Mouse (Mus musculus) forebrain, embryonic 12.5 days (tissue): ENCODE results near the gene Olfr432. TPM values are rescaled to one million over a fixed set of nuclear protein-coding genes. Genes with fewer than 3 reads are reported as not detected.
"Not testable (repeated sequence)": the region's sequence is repeated elsewhere in the genome, so short reads cannot be mapped to it uniquely, and the experiment has no call there.

Source experiments
- ATAC-seq: fragments of 200-750 bp; cut with Nextera tagmentation; 2 replicates; pipeline ENCODE4 v1.8.0; 2017; ENCODE audit warnings: moderate TSS enrichment; ENCODE audit not compliant: low FRiP score
- H3K27ac ChIP-seq: fragments of 300-500 bp; sonication (generic); 2 replicates; pipeline ENCODE4 v1.5.1; 2016; ENCODE audit warnings: mild to moderate bottlenecking
- H3K27me3 ChIP-seq: fragments of 300-500 bp; sonication (generic); 2 replicates; pipeline ENCODE4 v1.6.1; 2016; ENCODE audit warnings: mild to moderate bottlenecking
- H3K36me3 ChIP-seq: fragments of 300-500 bp; sonication (generic); replicated peaks from 2 replicates; pipeline ENCODE4 v1.6.1; 2016; ENCODE audit warnings: mild to moderate bottlenecking
- H3K4me1 ChIP-seq: fragments of 300-500 bp; sonication (generic); 2 replicates; pipeline ENCODE4 v1.6.1; 2016
- H3K4me2 ChIP-seq: fragments of 300-500 bp; sonication (generic); 2 replicates; pipeline ENCODE4 v1.6.1; 2016; ENCODE audit warnings: mild to moderate bottlenecking, moderate library complexity
- H3K4me3 ChIP-seq: fragments of 300-500 bp; sonication (generic); replicated peaks from 2 replicates; pipeline ENCODE4 v1.5.1; 2016; ENCODE audit warnings: mild to moderate bottlenecking
- H3K9ac ChIP-seq: fragments of 300-500 bp; sonication (generic); 2 replicates; pipeline ENCODE4 v1.6.1; 2016; ENCODE audit warnings: mild to moderate bottlenecking
- H3K9me3 ChIP-seq: fragments of 300-500 bp; sonication (generic); 2 replicates; pipeline ENCODE4 v1.6.1; 2016
- WGBS: fragments of 180-500 bp; shearing (Covaris S2); methylation state at CpG from one replicate; pipeline ENCODE4 v1.1.7; 2016; 5-methylcytosine and 5-hydroxymethylcytosine counted together
- polyA plus RNA-seq: library from polyadenylated mRNA; unstranded; fragments of >200 nt; fragmentation: Nextera tagmentation; extraction: Ambion mirVana; gene quantifications from 2 replicates; pipeline ENCODE4 v1.2.1, GENCODE M21; 2016

Olfr432 gene
- polyA plus RNA-seq: not detected in 2 replicates

DNA sequence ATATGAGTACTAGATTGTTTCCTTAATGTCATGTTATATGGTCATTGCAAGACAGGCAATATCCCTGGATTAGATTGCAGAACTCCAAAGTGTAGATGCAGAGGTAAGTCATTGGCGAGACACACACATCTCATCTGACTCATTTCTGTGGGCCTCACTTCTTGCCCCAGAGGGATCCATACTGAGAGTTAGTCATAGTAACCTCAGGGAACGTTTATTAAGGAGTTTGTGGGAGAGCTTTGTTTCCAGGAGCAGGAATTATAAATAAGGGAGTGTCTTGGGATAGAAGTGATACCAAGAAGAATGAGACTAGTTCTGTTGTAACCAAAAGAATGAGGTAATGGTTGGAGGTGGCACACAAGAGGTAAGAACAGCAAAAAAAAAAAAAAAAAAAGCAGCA is at the start of gene Olfr432:
Gene Olfr432, plus strand, starts transcription at position 313 of the 400 bp plus-strand sequence.
- H3K9me3 ChIP-seq: no peaks in the 10 kb centered on the region
- no peaks in the 10 kb centered on the region for H3K36me3 ChIP-seq
- no peaks in the 10 kb centered on the region for H3K27me3 ChIP-seq
- 81% methylated on average over 2 of the region's 2 CpGs for WGBS
- H3K4me2 ChIP-seq: no peak within 1 kb of the TSS
- H3K4me1 ChIP-seq: no peaks in the 10 kb centered on the region
- no peak within 1 kb of the TSS for H3K4me3 ChIP-seq
- no peak within 1 kb of the TSS for H3K27ac ChIP-seq
- ATAC-seq: no peak
- H3K9ac ChIP-seq: no peak within 1 kb of the TSS

DNA sequence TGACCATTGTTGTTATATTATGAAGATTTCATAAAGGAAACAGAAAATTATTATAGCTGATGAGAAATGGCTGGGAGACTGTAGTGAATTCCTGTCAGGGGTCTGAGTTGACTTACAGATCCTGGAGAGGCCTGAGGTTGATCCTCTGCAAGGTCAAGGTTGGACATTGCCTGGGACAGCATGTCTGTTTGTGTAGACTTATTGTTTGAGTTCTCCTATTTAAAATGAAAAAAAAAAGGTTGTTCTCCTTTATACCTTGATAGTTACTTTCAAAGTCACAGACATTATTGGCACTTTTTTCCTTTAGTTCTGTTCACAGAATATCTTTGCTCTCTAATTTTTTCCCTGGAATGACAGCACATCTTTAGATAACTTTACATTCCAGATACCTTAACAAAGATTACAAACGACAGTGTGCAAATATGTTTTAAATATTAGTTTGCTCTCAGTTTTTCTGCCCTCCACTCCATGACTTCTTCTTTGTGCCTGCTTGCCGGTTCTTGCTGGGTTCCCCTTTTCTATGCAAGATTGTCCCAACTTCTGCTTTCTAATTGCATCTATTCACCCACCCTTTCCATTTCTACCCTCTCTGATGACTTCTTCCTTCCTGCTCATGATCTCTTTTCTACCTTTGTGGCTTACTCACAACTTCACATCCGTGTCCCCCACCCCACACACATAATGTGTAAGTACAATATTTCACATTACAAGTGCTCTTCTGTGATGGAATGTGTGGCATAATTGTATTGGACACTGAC is 44.5 kb upstream of the Olfr432 start:
- not testable (repeated sequence) for H3K27ac ChIP-seq, ATAC-seq
- 71% methylated on average over 2 of the region's 3 CpGs for WGBS

DNA sequence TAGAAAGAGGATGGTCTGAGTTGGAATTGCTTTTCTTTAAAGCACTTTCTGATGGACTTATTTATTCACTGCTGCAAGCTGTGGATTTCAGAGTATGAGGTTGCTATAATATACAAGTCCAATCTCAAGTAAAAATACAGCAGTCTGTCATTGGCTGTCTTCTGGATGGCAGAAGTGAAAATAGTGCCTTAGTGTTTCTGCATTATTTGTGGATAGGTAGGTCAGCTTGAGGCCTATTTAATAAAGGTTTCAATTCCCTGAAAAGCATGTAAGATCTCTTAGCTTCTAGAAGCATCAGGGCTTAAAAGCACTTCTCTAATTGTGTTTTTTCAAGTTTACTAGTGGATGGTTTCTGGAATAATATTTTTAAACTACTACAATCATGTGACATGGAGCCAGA is 42.0 kb upstream of the Olfr432 start:
- not testable (repeated sequence) for H3K27me3 ChIP-seq, H3K27ac ChIP-seq, H3K9me3 ChIP-seq, H3K4me2 ChIP-seq, H3K4me1 ChIP-seq, H3K9ac ChIP-seq, H3K4me3 ChIP-seq, H3K36me3 ChIP-seq, ATAC-seq

More for the DNA sequence above, 44.5 kb upstream of the Olfr432 start:
- H3K27me3 ChIP-seq, H3K4me3 ChIP-seq, H3K9me3 ChIP-seq, H3K36me3 ChIP-seq, H3K4me1 ChIP-seq, H3K4me2 ChIP-seq, H3K9ac ChIP-seq: not testable (repeated sequence)

DNA sequence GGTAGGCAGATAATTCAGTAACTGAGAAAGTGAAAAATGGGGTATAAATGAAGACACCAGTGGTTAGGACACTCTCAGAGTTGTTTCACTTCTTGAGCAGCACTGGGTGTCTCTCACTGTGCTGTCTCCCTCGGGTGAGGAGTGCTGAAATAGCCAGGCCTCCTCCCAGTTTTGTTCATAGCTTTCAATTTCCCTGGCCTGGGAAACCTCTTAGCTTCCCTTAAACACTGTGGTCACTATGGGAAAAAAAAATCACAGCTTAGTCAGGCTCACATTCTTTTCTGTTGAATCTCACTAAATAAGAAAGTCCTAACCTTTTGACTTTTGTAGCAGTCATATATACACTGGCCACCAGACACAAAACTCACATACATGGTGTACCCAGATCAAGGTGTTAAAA is 17.3 kb upstream of the Olfr432 start, which contains the start of gene Ifi205:
Gene Ifi205, minus strand, starts transcription at position 113 of the 400 bp plus-strand sequence.
- no peak within 1 kb of the TSS for H3K4me3 ChIP-seq
- H3K27ac ChIP-seq: no peak within 1 kb of the TSS
- no peak within 1 kb of the TSS for H3K9ac ChIP-seq
- H3K27me3 ChIP-seq: no peaks in the 10 kb centered on the region
- WGBS: 61% methylated on average over 1 of the region's 1 CpGs
- no peaks in the 10 kb centered on the region for H3K9me3 ChIP-seq
- no peaks in the 10 kb centered on the region for H3K36me3 ChIP-seq
- no peak within 1 kb of the TSS for H3K4me2 ChIP-seq
- no peak for ATAC-seq
- H3K4me1 ChIP-seq: no peaks in the 10 kb centered on the region

DNA sequence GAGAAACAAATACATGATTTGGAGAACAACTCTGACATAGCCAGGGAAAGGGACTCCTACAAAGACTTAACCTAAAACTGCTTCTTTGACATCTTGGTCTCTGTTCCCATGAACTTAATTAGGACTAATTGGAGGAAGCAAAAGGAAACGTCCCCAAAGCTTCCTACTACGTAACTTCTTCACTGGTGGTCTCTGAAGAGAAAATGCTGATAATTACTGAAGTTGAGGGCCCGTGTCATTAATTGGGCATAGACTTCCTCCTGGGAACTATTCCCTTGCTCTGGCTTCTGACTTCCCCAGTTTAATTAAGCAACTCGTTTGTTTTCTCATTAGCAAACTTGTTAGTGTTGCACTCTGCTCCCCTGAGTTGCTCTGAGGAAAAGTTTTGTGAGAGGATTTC is 13.2 kb upstream of the Olfr432 start:
- no peak for ATAC-seq
- Histone ChIP-seq H3K9ac (no peak overlapping the region), H3K9me3 (no peaks in the 10 kb centered on the region), H3K27me3 (no peaks in the 10 kb centered on the region), H3K27ac (no peak overlapping the region), H3K36me3 (no peaks in the 10 kb centered on the region), H3K4me2 (no peak overlapping the region), H3K4me1 (no peaks in the 10 kb centered on the region), H3K4me3 (no peak overlapping the region)
- 33% methylated on average over 4 of the region's 4 CpGs for WGBS

DNA sequence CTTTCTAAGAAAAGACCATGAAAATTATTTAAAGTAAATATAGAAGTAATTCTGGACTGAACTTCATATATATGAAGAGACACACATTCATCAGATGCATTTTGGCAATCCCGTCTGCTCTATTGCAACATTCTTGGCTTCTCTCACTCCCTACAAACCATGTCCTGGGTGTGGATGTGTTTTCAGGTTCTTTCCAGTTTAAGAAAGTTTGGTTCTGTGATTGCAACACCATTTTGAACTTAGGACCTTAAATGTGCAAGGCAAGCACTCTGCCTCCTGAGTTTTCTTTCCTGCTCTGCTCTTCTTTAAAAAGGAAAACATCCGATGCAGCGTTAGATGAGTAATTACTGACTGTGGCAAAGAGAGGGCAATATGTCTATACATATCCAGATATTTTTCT is 10.5 kb upstream of the Olfr432 start:
- H3K27me3 ChIP-seq: no peaks in the 10 kb centered on the region
- 92% methylated on average over 3 of the region's 3 CpGs for WGBS
- H3K9ac ChIP-seq: no peak overlapping the region
- H3K4me3 ChIP-seq: no peak overlapping the region
- H3K4me2 ChIP-seq: no peak overlapping the region
- no peak for ATAC-seq
- H3K27ac ChIP-seq: no peak overlapping the region
- H3K4me1 ChIP-seq: no peaks in the 10 kb centered on the region
- H3K36me3 ChIP-seq: no peaks in the 10 kb centered on the region
- H3K9me3 ChIP-seq: no peaks in the 10 kb centered on the region

DNA sequence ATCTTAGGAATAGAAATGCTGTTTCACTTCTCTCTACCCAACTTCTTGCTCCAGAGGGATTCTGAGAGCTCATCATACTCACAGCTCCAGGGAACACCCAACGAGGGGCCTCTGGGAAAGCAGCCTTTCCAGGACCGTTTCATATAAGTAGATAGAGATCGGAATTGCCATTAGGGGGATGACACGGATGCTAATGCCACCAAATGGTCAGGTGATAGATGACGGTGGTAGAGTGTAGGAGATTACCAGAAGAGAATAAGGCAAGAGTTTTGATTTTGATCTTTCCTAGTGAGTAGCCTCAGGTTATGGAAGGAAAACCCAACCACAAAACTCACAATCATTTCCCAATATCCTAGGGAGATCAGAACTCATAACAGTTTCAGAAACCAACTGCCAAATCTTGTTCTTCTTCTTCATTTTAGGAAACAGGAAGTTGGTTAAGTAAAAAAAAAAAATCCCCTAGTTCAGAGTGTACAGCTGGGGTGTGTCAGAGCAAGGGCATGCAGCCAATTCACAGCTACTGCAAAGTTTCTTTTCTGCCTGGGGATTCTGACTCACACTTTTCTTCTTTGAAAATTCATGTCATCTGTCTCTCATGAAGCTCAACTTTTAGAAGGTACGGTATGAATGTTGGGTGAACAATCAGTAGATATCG is 8.4 kb upstream of the Olfr432 start, which contains the start of gene Olfr433:
Gene Olfr433, plus strand, starts transcription at position 183 of the 655 bp plus-strand sequence.
- 94% methylated on average over 7 of the region's 7 CpGs for WGBS

DNA sequence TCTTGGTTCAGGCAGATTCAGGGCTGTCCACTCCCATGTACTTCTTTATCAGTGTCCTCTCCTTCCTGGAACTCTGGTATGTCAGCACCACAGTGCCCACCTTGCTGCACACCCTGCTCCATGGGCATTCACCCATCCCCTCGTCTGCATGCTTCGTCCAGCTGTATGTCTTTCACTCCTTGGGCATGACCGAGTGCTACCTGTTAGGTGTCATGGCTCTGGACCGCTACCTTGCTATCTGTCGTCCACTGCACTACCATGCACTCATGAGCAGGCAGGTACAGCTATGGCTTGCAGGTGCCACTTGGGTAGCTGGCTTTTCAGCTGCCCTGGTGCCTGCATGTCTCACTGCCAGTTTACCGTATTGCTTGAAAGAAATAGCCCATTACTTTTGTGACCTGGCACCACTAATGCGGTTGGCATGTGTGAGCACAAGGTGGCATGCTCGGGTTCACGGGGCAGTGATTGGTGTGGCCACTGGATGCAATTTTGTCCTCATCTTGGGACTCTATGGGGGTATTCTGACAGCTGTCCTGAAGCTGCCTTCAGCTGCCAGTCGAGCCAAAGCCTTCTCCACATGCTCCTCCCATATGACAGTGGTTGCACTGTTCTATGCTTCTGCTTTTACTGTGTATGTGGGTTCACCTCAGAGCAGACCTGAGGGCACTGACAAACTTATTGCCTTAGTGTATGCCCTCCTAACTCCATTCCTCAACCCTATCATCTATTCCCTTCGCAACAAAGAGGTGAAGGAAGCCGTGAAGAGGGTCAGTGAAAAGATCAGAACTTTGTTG is 6.7 kb upstream of the Olfr432 start:
- ATAC-seq: not testable (repeated sequence)
- WGBS: 88% methylated on average over 12 of the region's 12 CpGs

More for the DNA sequence above, 8.4 kb upstream of the Olfr432 start, which contains the start of gene Olfr433:
- H3K4me1 ChIP-seq: no peaks in the 10 kb centered on the region
- no peaks in the 10 kb centered on the region for H3K9me3 ChIP-seq
- no peak within 1 kb of the TSS for H3K4me2 ChIP-seq
- H3K36me3 ChIP-seq: no peaks in the 10 kb centered on the region
- H3K27ac ChIP-seq: no peak within 1 kb of the TSS
- H3K9ac ChIP-seq: no peak within 1 kb of the TSS
- no peak for ATAC-seq
- no peak within 1 kb of the TSS for H3K4me3 ChIP-seq
- no peaks in the 10 kb centered on the region for H3K27me3 ChIP-seq

DNA sequence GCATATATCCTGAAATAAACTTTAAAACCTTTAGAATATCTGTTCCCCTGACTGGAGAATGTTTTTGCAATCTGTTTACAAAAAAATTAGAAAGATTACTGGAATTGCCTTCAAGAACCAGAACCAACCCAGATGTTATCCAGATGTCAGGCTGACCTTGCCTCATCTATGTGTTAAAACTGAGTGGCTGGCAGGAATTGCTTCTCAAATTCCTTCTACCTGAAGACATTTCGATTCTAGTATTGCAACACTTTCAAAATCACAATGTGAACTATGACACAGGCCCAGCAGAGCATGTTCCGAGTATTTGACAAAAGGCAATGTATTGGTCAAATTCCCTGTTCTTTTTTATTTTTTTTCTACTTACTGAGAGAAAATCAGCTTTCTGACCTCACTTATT is 4.6 kb upstream of the Olfr432 start:
- H3K4me1 ChIP-seq: no peaks in the 10 kb centered on the region
- H3K9ac ChIP-seq: no peak overlapping the region
- H3K36me3 ChIP-seq: no peaks in the 10 kb centered on the region
- H3K4me2 ChIP-seq: no peak overlapping the region
- no peak overlapping the region for H3K27ac ChIP-seq
- 75% methylated on average over 2 of the region's 2 CpGs for WGBS
- H3K9me3 ChIP-seq: no peaks in the 10 kb centered on the region
- no peak for ATAC-seq
- no peaks in the 10 kb centered on the region for H3K27me3 ChIP-seq
- H3K4me3 ChIP-seq: no peak overlapping the region

More for the DNA sequence above, 6.7 kb upstream of the Olfr432 start:
- H3K36me3 ChIP-seq, H3K9me3 ChIP-seq, H3K27ac ChIP-seq, H3K9ac ChIP-seq, H3K4me1 ChIP-seq, H3K4me3 ChIP-seq, H3K27me3 ChIP-seq, H3K4me2 ChIP-seq: not testable (repeated sequence)

DNA sequence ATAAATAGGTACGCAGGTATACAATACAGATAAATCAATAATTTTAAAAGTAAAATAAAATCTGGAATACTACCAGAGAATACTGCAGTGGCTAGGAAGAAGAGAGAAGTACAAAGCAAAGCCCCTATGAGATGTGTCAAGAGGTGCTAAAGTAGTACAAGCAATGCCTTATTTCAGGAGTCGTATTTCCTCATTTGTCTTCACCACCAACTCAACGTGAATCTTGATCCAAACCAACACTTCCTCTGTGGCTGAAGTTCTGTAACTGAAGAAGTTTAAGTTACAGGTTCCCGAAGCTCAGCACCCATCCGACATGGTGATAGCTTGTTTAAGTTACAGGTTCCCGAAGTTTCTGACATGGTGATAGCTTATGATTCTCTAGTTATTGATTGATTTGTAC is 778 bp upstream of the Olfr432 start:
- not testable (repeated sequence) for H3K27ac ChIP-seq, H3K4me1 ChIP-seq, ATAC-seq, H3K4me2 ChIP-seq, H3K4me3 ChIP-seq, H3K36me3 ChIP-seq, H3K9me3 ChIP-seq, H3K27me3 ChIP-seq, H3K9ac ChIP-seq
- WGBS: 91% methylated on average over 6 of the region's 6 CpGs

DNA sequence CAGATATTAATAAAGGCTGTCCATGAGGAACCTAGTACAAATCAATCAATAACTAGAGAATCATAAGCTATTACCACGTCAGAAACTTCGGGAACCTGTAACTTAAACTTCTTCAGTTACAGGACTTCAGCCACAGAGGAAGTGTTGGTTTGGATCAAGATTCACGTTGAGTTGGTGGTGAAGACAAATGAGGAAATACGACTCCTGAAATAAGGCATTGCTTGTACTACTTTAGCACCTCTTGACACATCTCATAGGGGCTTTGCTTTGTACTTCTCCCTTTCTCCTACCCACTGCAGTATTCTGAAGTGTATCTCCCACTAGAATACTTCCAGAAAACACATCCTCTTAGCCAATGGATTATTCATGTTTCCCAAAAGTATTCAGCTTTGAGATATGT is 352 bp downstream of the Olfr432 start:
- 82% methylated on average over 4 of the region's 4 CpGs for WGBS
- not testable (repeated sequence) for H3K4me2 ChIP-seq, H3K27me3 ChIP-seq, H3K36me3 ChIP-seq, ATAC-seq, H3K9me3 ChIP-seq, H3K4me1 ChIP-seq, H3K9ac ChIP-seq, H3K4me3 ChIP-seq, H3K27ac ChIP-seq

DNA sequence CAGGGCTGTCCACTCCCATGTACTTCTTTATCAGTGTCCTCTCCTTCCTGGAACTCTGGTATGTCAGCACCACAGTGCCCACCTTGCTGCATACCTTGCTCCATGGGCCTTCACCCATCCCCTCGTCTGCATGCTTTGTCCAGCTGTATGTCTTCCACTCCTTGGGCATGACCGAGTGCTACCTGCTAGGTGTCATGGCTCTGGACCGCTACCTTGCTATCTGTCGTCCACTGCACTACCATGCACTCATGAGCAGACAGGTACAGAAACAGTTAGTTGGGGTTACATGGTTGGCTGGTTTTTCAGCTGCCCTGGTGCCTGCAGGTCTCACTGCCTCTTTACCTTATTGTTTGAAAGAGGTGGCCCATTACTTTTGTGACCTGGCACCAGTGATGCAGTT is 1.5 kb downstream of the Olfr432 start:
- Histone ChIP-seq H3K9me3 (no peaks in the 10 kb centered on the region), H3K36me3 (no peaks in the 10 kb centered on the region), H3K27ac (no peak overlapping the region), H3K4me3 (no peak overlapping the region), H3K27me3 (no peaks in the 10 kb centered on the region), H3K4me2 (no peak overlapping the region), H3K9ac (no peak overlapping the region), H3K4me1 (no peaks in the 10 kb centered on the region)
- ATAC-seq: no peak
- WGBS: 87% methylated on average over 4 of the region's 4 CpGs
